Mouse (Mus musculus) liver, postnatal 0 days (tissue): Measurements from ENCODE around the gene Mycl. TPM values are rescaled to one million over a fixed set of nuclear protein-coding genes. Genes with fewer than 3 reads are reported as not detected.

ENCODE experiments used
- ATAC-seq: fragments of 200-750 bp; cut with Nextera tagmentation; 2 replicates; pipeline ENCODE4 v1.8.0; 2017; ENCODE audit warnings: mild to moderate bottlenecking, moderate library complexity
- DNase-seq: peaks from one replicate; pipeline ENCODE4 v3.0.0-alpha.2; 2016
- H3K27ac ChIP-seq: fragments of 300-500 bp; sonication (generic); 2 replicates; pipeline ENCODE4 v1.5.1; 2014; ENCODE audit warnings: antibody characterized with exemption, moderate library complexity, mild to moderate bottlenecking, low read depth
- H3K27me3 ChIP-seq: fragments of 300-500 bp; sonication (generic); 2 replicates; pipeline ENCODE4 v1.6.1; 2014; ENCODE audit warnings: low read length, control low read depth, mixed read lengths; ENCODE audit not compliant: insufficient read depth
- H3K36me3 ChIP-seq: fragments of 300-500 bp; sonication (generic); replicated peaks from 2 replicates; pipeline ENCODE4 v1.6.1; 2014; ENCODE audit warnings: mild to moderate bottlenecking, control low read depth, low read length, moderate library complexity, mixed read lengths; ENCODE audit not compliant: insufficient read depth
- H3K4me1 ChIP-seq: fragments of 300-500 bp; sonication (generic); 2 replicates; pipeline ENCODE4 v1.6.1; 2014; ENCODE audit warnings: antibody characterized with exemption, mild to moderate bottlenecking, control low read depth; ENCODE audit not compliant: insufficient read depth
- H3K4me2 ChIP-seq: fragments of 300-500 bp; sonication (generic); 2 replicates; pipeline ENCODE4 v1.6.1; 2014; ENCODE audit warnings: low read depth, mild to moderate bottlenecking, low read length, moderate library complexity, mixed read lengths
- H3K4me3 ChIP-seq: fragments of 300-500 bp; sonication (generic); 2 replicates; pipeline ENCODE4 v1.5.1; 2014; ENCODE audit warnings: low read depth, low read length
- H3K9ac ChIP-seq: fragments of 300-500 bp; sonication (generic); replicated peaks from 2 replicates; pipeline ENCODE4 v1.6.1; 2014; ENCODE audit warnings: mild to moderate bottlenecking, moderate library complexity
- H3K9me3 ChIP-seq: fragments of 300-500 bp; sonication (generic); 2 replicates; pipeline ENCODE4 v1.6.1; 2016; ENCODE audit warnings: mild to moderate bottlenecking, control low read depth, low read length, mixed read lengths
- CTCF ChIP-seq: sonication (generic); IDR thresholded peaks from 2 replicates; pipeline ENCODE4 v1.5.1; 2016; ENCODE audit warnings: antibody characterized with exemption, low read depth
- EP300 ChIP-seq: IDR thresholded peaks from 2 replicates; pipeline ENCODE4 v1.6.1; 2016; ENCODE audit warnings: antibody characterized with exemption, low read depth, mild to moderate bottlenecking
- WGBS: fragments of 180-500 bp; shearing (Covaris S2); extraction: QIAGEN DNeasy Blood & Tissue Kit; methylation state at CpG from one replicate; pipeline ENCODE4 v1.1.7; 2014; ENCODE audit not compliant: insufficient replicate concordance; 5-methylcytosine and 5-hydroxymethylcytosine counted together
- polyA plus RNA-seq: library from polyadenylated mRNA; unstranded; fragments of >200 nt; fragmentation: Nextera tagmentation; extraction: Ambion mirVana; gene quantifications from 2 replicates; pipeline ENCODE4 v1.2.1, GENCODE M21; 2015

The Mycl gene
- polyA plus RNA-seq, 1 experiment from 2014 or later = 1.2 TPM

GRCm38 (mm10) chr4:123016451-123016957 is 21.1 kb downstream of the Mycl start, which contains the start of gene Trit1:
Gene Trit1 (plus strand): TSS chr4:123016597.
- Histone ChIP-seq H3K27ac (peak within 1 kb of the TSS; percentile 89), H3K4me1 (peaks cover 16% of the 10 kb centered on the region), H3K27me3 (no peaks in the 10 kb centered on the region), H3K36me3 (peaks cover under 1% of the 10 kb centered on the region; the same call in 1 of the 2 replicates), H3K9ac (peak within 1 kb of the TSS; percentile 84), H3K9me3 (no peaks in the 10 kb centered on the region), H3K4me3 (peak within 1 kb of the TSS; percentile 83), H3K4me2 (peak within 1 kb of the TSS; percentile 85)
- TF ChIP-seq CTCF (no peak), EP300 (no peak)
- DNase-seq (peak; percentile 94), ATAC-seq (peak; percentile 94)
- 0% methylated on average over 34 of the region's 34 CpGs for WGBS

DNA sequence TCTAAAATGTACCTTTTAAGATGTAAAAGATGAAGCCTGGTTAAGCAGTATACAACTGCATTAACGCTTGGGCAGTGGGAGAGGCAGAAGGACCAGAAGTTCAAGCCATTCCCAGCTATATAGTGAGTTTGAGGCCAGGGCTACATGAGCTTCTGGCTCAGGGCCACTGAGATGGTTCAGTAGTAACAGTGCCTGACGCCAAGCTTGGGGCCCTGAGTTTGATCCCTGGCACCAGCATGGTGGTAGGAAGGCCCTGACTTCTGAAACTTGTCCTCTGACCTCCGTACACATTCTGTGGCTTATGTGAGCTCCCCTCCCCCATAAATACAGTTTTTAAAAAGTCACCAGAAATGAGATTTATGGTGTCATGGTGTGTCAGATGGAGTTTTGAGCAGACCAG is 26.1 kb downstream of the Mycl start:
- H3K9ac ChIP-seq = no peak overlapping the region
- 78% methylated on average over 3 of the region's 3 CpGs for WGBS
- H3K4me2 ChIP-seq = no peak overlapping the region
- ATAC-seq = no peak
- no peak for DNase-seq
- no peaks in the 10 kb centered on the region for H3K27me3 ChIP-seq
- no peak overlapping the region for H3K4me3 ChIP-seq
- H3K9me3 ChIP-seq = no peaks in the 10 kb centered on the region
- H3K27ac ChIP-seq = no peak overlapping the region
- TF ChIP-seq EP300 (no peak), CTCF (no peak)
- H3K4me1 ChIP-seq = peaks cover 15% of the 10 kb centered on the region
- H3K36me3 ChIP-seq = peaks cover 5% of the 10 kb centered on the region; the same call in 1 of the 2 replicates

DNA sequence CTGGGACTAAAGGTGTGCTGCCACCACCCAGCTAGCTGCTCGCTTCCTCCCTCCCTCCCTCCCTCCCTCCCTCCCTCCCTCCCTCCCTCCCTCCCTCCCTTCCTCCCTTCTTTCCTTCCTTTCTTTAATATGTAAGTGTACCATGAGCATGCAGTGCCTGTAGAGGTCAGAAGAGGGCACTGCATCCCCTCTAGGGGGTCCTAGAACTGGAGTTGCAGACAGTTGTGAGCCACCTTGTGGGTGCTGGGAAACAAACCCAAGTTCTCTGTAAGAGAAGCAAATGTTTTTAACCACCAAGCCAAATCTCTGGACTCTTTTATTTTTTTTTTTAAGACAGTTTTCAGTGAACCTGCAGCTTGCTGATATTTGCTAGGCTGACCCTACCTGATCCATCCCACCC is 27.4 kb downstream of the Mycl start:
- H3K4me1 ChIP-seq = peaks cover 12% of the 10 kb centered on the region
- DNase-seq = no peak
- no peak overlapping the region for H3K27ac ChIP-seq
- no peak for TF ChIP-seq EP300
- no peak for TF ChIP-seq CTCF
- 69% methylated on average over 1 of the region's 1 CpGs for WGBS
- no peak overlapping the region for H3K9ac ChIP-seq
- H3K9me3 ChIP-seq = no peaks in the 10 kb centered on the region
- ATAC-seq = no peak
- H3K27me3 ChIP-seq = no peaks in the 10 kb centered on the region
- H3K4me3 ChIP-seq = no peak overlapping the region
- H3K4me2 ChIP-seq = no peak overlapping the region
- H3K36me3 ChIP-seq = peaks cover 11% of the 10 kb centered on the region

- H3K4me3 ChIP-seq = no peak overlapping the region
- peaks cover 5% of the 10 kb centered on the region; the same call in 1 of the 2 replicates for H3K4me1 ChIP-seq
- WGBS = 55% methylated on average over 2 of the region's 2 CpGs
- no peak overlapping the region for H3K9ac ChIP-seq
- TF ChIP-seq CTCF (no peak), EP300 (no peak)
- no peaks in the 10 kb centered on the region for H3K9me3 ChIP-seq
- no peaks in the 10 kb centered on the region for H3K27me3 ChIP-seq
- DNase-seq (no peak), ATAC-seq (no peak)
- peaks cover 17% of the 10 kb centered on the region for H3K36me3 ChIP-seq
- peak overlapping the region; percentile 18; the same call in 1 of the 2 replicates for H3K4me2 ChIP-seq
- H3K27ac ChIP-seq = peak overlapping the region; percentile 60
Measured at GRCm38 (mm10) chr4:123025418-123025817, 30.0 kb downstream of the Mycl start.

- peaks cover 5% of the 10 kb centered on the region; the same call in 1 of the 2 replicates for H3K4me1 ChIP-seq
- H3K36me3 ChIP-seq = peaks cover 20% of the 10 kb centered on the region
- peak overlapping the region; percentile 27 for H3K4me2 ChIP-seq
- no peaks in the 10 kb centered on the region for H3K27me3 ChIP-seq
- ATAC-seq (peak; percentile 60), DNase-seq (no peak)
- H3K4me3 ChIP-seq = no peak overlapping the region
- no peak overlapping the region for H3K9ac ChIP-seq
- no peak for TF ChIP-seq EP300
- no peak for TF ChIP-seq CTCF
- no peaks in the 10 kb centered on the region for H3K9me3 ChIP-seq
- H3K27ac ChIP-seq = peak overlapping the region; percentile 61
- 32% methylated on average over 13 of the region's 13 CpGs for WGBS
Measured at GRCm38 (mm10) chr4:123026161-123026560, 30.7 kb downstream of the Mycl start.

DNA sequence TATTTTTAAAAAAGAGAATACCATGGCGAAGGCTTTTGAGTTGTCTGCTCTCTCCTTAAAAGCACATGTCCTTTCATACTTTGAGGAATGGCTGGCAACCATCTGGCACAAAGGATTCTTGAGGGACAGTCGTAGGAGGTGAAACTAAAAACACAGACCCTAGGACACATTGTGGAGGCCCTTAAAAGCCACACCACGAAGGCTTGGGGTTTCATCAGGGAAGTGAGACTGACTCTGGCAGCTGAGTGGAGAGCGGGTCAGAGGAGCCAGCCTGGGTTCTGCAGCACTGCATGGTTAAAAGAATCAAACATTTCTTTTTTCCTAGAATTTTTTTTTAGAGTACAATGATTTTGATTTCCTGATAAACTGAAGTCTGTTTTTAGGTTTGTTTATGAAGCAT is 31.1 kb downstream of the Mycl start:
- TF ChIP-seq CTCF (no peak), EP300 (no peak)
- DNase-seq = no peak

More for the DNA sequence above, 31.1 kb downstream of the Mycl start:
- H3K9me3 ChIP-seq = no peaks in the 10 kb centered on the region
- WGBS = 57% methylated on average over 4 of the region's 4 CpGs
- peak overlapping the region; percentile 61; the same call in 1 of the 2 replicates for H3K27ac ChIP-seq
- no peak overlapping the region for H3K4me3 ChIP-seq
- H3K36me3 ChIP-seq = peaks cover 22% of the 10 kb centered on the region
- no peak for ATAC-seq
- H3K4me2 ChIP-seq = peak overlapping the region; percentile 27
- H3K4me1 ChIP-seq = peaks cover 5% of the 10 kb centered on the region; the same call in 1 of the 2 replicates
- H3K9ac ChIP-seq = no peak overlapping the region
- no peaks in the 10 kb centered on the region for H3K27me3 ChIP-seq
